Mouse (Mus musculus): Measurements from ENCODE around the gene Vmn2r-ps130. TPM values are rescaled to one million over a fixed set of nuclear protein-coding genes. Genes with fewer than 3 reads are reported as not detected.
"Not testable (repeated sequence)": the region's sequence is repeated elsewhere in the genome, so short reads cannot be mapped to it uniquely, and the experiment has no call there.

The Vmn2r-ps130 gene
- total RNA-seq (2021): not detected
- long read RNA-seq, experiment 1: 0 reads
- long read RNA-seq, experiment 2: 0 reads

- DNase-seq (ENCODE audit: low spot score in 2 of 2); H3K4me3 ChIP-seq; H3K27ac ChIP-seq: not testable (repeated sequence)
Measured at GRCm38 (mm10) chr17:23060866-23061265, at the start of gene Vmn2r-ps130. Gene Vmn2r-ps130, plus strand, starts transcription at chr17:23061166.

Other genes starting within 250 kb of the Vmn2r-ps130 start
- gene Zfp945, start 194.0 kb upstream of the Vmn2r-ps130 start, total RNA-seq (2021): 10 to 100 TPM; 11.0 to 11.6 TPM
- gene Vmn2r113, start 118.2 kb upstream of the Vmn2r-ps130 start, total RNA-seq (2021): not detected
- gene Zfp40, start 132.1 kb downstream of the Vmn2r-ps130 start, total RNA-seq (2021): 10 to 100 TPM; 20.5 to 23.7 TPM

All from layer of hippocampus, adult 2 months (tissue).